Mouse (Mus musculus): ENCODE measurements around the gene Efna1.

DNA sequence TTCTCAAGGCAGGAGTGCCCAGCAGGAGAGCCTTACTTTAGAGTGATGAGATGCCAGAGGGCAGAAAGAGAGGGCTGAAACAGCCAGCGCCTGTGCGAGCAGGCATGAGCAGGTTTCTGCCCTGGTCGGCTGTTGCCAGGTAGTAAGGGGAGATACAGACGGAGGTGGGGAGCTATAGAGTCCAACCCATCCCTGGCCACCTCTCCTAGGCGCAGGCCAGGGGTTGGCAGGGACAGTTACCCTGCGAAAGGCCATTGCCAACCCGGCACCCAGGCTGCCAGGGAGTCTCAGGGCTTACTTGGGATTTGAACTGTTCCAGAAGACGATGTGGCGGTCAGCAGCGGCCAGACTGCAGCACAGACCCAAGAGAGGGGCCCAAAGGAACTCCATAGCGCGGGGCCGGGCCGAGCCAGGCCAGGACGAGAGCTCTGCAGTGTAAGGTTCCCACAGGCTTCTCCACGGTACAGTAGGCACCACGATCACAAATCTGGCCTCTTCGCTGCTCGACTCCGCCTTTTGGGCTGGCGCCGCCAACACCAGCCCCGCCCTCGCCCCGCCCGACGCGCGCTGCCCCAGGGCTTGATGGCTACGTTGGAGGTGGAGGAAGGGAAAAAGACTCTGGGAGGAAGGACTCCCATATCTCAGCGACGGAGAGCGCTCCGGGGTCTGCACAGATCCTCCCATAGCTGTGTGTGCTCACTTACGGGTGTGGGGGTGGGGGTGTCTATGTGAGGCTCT lies 1.6 kb downstream of the Efna1 start:
- peak; percentile 99 for TF ChIP-seq POLR2A (IDR thresholded peaks at IDR 0.05; ENCODE audit: low read depth, low read length)
- TF ChIP-seq CTCF (conservative IDR thresholded peaks at IDR 0.05; ENCODE audit: insufficient read depth, insufficient read length, low read depth, low read length): no peak
